Mouse (Mus musculus): ENCODE results near the gene Dse.

Dse gene

DNA sequence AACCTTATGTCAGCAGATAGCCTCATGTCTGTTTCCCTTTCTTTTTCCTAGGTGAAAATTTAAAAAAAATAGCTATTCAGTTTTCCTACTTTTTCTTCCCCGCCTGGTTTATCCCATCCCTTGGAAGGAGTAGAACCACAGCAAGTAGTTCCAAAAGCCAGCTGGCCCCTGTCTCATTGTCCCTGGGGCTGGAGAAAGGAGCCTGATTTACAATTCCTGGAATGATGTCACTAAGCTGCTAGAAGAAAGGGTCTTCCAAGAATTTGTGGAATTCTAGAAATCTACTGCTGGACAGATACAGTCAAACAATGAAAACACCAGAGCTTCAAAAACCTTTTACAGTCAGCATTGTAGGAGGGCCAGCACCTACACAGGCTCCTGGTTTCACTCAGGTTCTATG, 6.8 kb downstream of the Dse start:
- DNase-seq (ENCODE audit: low read depth, low spot score): peak; percentile 46

DNA sequence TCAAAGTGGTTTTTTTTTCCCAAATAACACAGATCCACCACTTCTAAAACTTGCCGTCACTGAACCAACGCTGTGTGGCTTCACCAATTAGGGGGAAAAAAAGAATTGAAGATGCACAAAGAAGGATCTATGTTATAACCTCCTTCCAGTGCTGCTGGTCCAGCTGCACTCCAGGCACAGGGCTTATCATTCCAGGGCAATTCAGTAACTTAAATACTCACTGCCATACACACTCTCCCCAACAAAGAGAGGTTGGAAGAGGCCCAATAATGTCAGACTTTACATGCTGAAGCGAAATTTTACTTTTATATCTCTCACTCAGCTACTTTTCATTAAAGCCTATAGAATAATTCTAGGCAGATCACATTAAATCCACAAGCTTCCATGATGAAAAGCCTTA, 8.9 kb downstream of the Dse start:
- no peak for DNase-seq (ENCODE audit: low read depth, low spot score)

DNA sequence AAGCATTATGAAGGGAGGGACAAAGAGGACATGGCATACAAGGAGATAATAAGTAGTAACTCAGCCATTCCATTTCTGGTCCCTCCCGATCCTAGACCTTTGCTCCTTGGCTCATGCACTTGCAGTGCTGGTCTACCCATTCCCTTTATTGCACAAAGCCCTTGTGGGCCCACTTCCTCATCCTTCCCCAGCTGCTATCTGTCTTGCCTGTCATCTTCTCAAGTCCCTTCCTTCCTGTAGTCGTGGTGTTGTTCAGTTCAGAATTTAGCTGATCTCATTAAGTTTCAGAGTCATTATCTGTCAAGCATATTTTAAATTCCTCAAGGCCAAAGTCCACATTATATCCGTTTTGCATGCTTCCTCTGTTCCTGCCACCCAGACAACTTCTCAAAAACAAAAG, 9.5 kb downstream of the Dse start:
- no peak for DNase-seq (ENCODE audit: low read depth, low spot score)

DNA sequence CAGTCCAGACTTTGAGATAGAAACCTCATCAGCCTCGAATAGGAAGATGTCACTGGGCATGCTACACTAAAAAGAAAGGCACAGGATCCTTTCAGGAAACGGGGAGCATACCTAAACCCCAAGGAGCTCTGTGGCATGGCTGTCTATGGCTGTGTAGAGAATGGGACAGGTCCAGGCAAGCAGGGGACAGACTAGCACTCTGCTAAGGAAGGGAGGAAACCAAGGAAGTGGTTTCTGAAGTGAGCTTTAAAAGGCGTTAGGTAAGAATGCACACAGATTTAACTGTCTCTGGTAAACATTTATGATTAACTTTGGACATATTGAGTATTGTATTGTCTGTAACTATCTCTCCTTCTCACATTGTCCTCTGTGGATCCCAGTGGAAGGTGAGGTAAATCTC, 10.2 kb downstream of the Dse start:
- DNase-seq (ENCODE audit: low read depth, low spot score): no peak

DNA sequence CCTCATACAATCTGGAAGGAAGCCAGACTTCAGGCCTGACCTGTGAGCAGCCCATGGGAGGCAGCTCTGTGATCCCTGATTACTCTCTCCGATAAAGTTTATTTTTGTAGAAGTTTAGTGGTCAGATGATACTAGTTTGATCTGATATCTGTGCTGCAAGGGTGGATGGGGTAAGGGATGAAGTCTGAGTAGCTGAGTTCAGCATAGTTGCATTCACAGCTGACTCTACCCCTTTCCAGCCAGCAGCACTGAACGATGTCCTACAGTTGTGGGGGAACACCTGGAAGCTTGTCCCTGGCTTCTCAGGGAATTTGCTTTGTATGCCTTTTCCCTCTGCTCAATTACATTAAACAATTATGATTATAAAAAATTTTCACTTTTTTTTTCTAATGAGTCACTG, 12.6 kb downstream of the Dse start:
- DNase-seq (ENCODE audit: low read depth, low spot score): no peak

DNA sequence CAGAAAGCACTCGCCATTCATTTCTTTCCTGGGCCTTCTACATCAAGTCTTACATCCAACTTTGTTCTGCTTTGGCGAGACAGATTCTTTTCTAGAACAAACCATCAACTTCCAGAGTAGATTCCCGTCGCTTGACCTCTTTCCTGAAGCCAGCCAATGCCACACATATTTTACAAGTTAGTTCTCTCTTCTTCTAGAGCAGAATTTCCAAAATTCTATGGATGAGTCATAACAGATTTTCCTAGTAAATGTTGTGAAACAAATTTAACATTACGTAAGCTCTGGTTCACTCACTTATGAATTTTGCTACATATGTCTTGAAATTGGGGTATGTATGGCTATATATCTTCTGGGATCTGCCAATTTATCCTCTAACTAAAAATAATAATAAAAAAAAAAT, 13.0 kb downstream of the Dse start:
- DNase-seq (ENCODE audit: low read depth, low spot score): no peak

DNA sequence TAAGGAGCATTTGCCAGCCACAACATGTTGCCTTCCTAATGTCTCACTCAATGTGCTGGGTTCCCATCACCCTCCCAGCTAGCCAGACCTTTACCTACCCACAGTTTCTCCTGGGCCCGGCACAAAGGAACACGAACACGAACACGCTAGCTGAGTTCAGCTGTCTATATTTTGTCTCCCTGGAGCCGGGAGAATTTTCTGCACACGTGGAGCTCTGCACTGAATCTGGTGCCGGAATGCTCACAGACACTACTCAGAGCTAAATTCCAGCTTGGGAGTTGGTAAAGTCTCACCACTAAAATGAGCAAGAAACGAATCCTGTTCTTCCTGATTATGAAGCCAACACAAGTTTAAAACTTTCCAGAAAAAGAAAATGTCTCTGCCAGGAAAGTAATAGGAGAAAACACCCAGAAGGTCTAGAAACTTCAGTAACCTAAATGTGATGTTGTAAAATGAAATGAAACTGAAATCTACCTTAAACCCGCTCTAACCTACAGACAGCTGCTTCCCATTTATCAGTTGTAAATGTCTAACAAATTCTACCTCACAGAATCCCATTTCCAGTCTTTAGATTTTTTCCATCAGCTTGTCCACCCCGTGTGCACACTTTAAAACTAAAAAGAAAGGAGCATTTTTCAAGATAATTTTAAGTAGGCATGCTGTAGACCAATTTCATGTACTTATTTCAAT, 20.8 kb downstream of the Dse start:
- DNase-seq (ENCODE audit: low read depth, low spot score): no peak

DNA sequence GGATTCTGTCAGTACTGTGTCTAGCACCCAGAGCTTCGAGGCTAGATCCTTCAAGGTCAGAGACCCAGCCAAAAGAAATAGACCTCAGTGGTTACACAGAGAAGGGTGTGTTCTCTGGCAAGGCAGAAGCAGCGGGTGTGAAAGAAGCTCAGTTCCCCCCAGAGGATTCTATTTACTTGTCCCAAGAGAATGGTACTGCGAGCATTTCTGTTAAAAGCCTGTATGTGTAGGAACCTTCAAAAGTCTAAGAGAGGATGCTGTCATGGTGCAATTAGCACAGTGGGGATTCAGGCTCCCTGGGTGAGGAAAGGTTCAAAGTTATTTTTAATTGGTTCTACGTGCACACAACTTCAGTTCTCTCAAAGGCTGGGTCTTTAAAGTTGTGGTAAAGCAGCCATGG, 22.0 kb downstream of the Dse start:
- no peak for DNase-seq (ENCODE audit: low read depth, low spot score)

DNA sequence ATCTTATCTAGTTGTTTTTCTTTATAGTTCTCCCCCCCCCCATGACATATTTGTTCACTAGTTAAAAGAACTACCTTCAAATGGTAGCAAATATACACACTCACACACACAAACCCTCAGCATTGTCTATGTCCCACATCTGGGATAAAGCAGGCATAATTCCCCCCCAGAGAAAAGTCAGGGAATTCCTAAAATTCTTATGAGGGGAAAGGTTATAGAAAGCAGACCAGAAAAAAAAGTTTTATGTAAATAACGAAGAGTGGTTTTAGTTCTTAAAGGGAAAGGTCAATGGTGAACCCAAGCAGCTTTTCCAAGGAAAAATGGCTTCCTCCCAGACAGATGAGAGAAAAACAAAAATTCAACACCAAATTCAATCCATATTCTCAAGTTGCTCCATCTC, 22.6 kb downstream of the Dse start:
- DNase-seq (ENCODE audit: low read depth, low spot score): no peak

DNA sequence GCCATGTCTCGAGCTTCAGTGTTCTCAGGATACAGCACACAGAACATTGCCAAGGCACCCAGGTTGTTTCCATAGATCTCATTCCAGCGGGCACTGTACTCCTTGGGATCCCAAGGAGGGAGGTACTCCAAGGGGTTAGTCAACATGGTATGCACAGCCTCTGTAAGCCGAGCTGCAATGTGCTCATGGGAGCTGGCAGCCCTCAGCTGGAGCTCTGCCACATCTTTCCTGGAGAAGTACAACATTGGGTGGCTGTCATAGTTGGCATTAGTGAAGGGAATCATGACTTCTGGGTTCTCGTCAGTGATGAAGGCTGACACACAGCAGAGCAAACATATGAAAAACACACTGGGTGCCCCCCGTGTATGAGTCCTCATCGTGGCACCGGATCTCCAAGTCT, 23.8 kb downstream of the Dse start:
- peak; percentile 45 for DNase-seq (ENCODE audit: low read depth, low spot score)

DNA sequence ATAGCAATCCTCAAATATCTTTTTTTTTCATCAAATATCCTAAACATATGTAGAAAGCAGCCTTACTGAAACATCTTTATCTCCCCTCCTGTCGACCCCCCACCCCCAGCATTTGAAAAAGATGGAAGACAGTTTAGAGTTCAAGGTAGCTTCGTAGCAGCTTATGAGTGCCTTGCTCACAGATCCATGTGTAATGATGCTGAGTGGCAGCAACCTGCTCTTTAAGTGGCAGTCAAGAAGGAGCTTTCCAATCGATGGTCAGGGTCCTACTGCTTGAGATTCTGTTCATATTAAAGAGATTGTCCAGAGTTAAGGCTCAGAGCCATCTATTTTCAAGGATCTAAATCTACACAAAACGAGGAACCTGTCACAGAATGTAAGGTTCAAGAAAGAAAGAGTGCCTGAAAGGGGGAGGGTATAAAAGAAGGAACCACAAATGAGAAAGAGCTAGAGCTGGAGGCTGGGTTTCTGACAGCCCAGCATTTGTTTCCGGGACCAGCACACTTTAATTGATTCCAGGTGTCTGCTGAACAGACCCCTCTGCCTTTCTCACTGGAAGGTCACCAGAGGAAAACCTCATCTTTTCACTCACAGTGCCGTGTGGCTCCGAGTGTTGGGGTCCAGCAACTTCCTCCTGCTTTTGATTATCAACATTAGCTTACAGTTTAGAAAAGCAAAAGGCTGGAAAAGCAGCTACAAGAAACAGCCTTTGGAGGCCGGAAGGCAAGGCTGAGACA, 31.5 kb downstream of the Dse start:
- no peak for DNase-seq (ENCODE audit: low read depth, low spot score)

DNA sequence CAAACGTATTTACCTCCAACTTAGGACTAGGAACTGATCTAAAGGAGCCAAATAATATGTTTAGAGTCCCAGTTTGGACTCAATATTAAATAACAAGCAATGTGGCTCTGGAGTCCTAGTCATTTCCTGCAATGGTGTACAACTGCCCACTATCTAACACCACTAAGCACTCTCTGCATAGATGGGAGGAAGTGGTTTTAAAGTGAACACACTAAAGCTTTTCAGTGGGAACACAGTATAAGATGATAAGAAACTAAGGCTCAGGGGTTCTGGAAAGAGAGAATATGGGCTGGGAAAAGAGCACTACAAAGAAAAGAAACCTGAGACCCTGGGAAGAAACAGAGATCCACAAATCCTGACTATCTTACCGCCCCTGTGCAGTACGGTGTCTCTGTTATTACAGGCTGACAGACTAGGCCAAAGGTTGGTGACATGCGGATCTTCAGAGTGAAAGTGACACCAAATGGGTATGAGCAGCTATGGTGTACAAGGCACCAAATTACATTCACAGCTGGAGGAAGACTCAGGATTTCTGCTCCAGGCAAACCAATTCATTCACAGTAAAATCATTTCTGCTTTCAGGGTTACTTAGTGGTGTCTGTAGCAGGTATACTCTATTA, 34.7 kb downstream of the Dse start:
- no peak for DNase-seq (ENCODE audit: low read depth, low spot score)

DNA sequence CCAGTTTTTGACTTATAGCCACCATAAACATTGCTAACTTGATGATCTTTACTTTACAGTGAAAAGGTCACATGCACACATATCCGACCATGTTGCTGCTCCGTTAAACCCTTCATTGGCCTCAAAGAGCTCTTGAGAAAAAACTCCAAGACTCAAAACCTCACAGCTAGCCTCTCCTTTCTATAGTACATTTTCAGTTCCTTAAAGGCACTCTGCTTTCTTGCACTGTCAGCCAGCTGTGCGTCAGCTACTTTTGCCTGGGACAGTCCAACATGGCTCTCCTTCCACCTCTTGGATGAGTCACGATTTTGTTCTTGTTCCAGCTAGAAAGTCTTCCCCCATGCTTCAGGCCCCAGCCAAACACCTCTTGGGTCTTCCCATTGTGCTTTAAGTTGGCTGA, 35.9 kb downstream of the Dse start:
- peak; percentile 27 for DNase-seq (ENCODE audit: low read depth, low spot score)

DNA sequence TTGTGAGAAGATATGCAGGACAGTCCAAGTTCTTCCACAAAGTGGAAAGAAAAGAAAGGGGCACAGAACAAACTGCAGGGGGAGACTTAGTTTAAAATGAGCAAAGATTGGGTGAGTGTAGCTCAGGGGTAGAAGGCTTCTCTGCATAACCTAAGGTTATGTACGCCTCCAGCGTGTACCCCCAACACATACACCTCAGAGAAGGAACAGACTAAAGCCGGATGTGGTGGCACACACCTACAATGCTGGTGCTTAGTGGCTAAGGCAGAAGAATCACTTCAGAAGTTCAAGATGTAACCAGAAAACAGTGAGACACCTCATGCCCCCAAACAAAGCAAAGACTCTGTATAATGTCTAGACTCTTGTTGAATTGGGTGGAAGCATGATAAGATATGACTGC, 36.3 kb downstream of the Dse start:
- no peak for DNase-seq (ENCODE audit: low read depth, low spot score)

DNA sequence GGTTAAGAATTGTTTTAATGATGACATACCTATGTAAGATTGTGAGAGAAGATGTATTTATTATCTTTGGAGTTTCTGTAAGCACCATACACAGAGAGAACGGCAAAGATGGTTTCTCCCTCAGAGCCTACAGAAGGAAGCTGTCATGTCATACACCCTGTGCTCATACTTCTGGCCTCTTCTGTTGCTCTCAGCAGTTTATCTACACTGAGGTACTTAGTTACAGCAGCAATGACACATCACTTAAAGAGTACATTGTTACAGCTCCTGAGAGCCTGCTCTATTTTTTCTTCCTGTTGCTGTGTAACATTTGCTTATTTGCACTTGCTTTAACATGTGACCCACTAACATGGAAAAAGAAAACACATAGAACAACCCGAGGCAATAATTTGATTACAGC, 40.5 kb downstream of the Dse start:
- DNase-seq (ENCODE audit: low read depth, low spot score): no peak

DNA sequence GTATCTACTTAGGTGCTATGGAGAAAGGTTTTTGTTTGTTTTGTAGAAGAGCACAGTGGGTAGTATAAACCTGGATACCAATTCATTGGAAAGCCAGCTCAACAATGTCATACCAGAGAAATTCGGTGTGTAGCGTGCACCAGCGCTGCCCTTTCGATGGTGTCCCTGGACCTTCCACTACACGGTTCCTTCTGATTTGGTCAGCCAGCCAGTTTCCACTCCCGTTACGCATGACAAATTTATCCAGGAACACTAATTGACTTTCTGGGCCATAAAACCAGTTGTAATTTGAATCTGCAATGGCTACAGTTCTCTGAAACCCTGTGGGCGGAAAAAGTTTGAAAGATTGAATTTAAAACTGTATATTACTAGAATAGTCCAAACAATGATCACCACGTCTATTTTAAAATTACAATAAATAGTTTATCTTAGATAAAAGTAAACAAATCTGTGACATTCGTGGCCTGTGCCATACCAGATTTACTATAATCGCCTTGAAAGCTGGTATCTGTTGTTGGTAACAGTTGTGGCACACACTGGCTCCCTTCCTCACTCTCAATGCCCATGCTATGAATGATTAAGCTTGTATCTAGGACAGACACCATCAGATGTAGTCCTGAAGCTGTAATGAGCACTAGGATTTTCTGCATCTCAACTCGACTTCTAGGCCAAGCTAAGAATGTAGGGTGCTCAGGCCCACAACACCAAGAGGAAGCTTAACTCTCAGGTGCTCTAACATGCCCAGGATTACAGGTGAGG, 51.5 kb downstream of the Dse start:
- no peak for DNase-seq (ENCODE audit: low read depth, low spot score)

DNA sequence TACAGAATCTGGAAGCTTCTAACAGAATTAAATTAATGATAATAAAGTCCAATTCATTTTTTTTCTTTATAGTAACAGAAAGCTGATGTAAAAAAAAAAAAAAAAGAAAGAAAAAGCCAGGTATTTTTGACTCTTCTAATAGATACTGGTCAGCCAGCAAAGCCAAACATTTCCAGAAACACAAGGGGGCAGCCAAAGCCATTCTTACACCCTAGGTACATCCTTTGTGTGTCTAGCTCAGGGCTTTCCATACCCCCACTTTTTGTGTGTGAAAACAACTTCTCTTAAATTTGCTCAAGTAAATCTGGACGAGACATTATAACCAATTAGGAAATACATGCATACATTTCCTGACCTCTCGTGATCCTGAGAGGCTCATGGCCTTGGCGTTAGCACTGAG, 55.7 kb downstream of the Dse start:
- DNase-seq (ENCODE audit: low read depth, low spot score): no peak

DNA sequence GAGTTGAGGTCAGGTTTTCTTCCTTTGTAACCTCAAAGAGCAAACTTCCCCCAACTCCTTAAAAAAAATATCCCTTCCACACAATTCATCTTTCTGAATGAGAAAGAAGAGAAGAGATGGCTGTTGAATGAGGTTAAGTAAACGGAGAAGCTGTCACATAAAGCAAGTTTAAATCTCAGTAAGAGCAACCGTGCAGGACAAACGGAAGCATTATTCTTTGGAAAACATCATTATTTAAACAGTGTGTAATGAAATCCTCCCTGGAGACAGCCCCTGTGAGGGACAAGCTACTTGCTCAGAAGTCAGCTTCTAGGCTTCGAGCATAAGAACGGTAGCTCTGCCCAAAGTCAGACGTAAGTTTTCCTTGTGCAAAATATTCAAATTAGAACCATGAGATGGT, 57.1 kb downstream of the Dse start:
- DNase-seq (ENCODE audit: low read depth, low spot score): no peak

DNA sequence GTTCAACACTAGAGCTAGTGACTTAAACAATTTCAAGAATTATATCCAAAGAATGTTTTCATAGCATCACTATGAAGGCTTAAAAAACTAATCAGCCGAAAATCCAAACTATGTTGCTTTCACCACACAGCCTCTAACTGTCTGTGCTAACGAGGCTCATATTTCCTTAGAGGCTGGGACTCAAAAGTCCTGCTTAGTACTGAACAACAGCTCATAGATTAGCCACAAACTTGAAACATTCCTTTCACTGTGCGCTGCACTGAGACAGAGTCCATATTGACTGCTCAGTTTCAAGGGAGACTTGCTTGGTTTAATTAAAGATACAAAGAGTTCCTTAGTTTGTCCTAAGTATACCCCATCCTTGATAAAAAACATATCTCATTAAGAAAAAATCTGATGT, 57.7 kb downstream of the Dse start:
- no peak for DNase-seq (ENCODE audit: low read depth, low spot score)

DNA sequence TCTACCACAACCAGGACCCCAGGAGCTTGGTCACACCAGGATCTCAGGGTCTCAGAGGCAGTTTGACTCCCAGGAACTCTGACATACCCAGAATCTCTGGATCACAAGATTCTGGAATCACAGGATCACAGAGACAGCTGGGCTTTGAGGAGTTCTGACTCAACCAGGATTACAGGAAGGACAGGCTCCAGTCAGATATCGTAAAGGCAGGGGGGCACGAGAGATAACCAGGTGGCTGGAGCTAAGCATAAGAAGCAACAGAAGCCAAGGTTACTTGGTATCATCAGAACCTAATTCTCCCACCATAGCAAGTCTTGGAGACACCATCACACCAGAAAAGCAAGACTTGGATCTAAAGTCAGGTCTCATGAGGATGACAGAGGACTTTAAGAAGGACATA, 65.8 kb downstream of the Dse start:
- no peak for DNase-seq (ENCODE audit: low read depth, low spot score)

DNA sequence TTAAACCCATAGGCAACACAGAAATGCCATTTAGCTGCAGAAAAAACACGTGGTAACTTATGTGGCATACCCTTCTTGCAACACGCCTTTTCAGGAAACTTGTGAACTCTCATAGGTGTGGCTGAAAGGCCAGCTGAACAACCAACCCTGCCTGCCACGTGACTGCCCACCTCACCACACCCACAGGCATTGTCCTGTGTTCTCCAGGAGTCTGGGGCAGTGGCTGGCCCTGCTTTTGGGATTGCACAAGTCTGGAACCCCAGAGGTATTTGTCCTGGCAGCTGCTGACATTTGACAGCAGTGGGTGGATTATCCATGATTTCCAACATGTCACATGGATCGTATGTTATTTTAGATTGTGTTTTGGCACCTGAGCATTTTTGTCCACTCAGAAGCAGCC, 67.7 kb downstream of the Dse start:
- DNase-seq (ENCODE audit: low read depth, low spot score): no peak

DNA sequence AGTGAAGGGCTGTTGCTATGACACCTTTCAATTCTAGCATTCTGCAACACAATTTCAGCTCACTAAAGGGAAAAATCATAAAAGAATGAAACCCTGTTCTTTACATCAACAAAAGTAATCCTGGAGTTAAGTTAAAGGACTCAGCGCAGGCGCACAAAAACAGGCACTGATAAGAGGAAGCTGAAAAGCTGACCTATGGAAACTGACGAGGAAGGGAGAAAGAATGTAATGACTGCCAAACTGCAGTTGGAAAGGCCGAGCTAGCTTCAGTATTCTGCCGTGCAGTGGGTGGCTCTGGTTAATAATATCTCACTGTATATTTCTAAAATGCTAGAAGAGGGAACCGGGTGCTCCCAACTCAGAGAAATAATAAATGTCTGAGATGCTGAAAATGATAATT, 69.5 kb downstream of the Dse start:
- DNase-seq (ENCODE audit: low read depth, low spot score): no peak

DNA sequence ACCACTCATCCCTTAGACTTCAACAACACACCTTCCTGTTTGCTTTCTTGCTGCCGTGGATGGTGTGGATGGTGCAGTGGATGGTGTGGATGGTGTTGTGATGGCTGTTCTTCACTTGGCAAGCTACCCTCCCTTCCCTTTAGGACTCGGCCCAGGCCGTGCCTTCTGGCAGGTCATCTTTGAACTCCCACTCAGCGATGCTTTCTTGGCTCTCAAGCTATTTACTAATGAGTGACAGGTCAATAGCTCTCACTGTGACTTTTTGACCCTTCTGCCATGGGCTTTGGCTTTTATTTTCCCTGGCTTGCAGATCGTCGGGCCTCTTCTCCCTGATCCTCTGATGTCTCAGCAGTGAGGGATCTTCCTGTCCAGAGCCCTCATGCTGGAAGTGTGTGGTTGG, 71.1 kb downstream of the Dse start:
- no peak for DNase-seq (ENCODE audit: low read depth, low spot score)

Measured in skeletal muscle tissue, adult 2 months (tissue).